Mouse (Mus musculus): Measurements from ENCODE around the gene Npy2r. TPM values are rescaled to one million over a fixed set of nuclear protein-coding genes. Genes with fewer than 3 reads are reported as not detected.

The Npy2r gene
- polyA plus RNA-seq (2015; fragmentation: Nextera tagmentation; extraction: Ambion mirVana): 0.22 and 0.35 TPM in 2 replicates

DNA sequence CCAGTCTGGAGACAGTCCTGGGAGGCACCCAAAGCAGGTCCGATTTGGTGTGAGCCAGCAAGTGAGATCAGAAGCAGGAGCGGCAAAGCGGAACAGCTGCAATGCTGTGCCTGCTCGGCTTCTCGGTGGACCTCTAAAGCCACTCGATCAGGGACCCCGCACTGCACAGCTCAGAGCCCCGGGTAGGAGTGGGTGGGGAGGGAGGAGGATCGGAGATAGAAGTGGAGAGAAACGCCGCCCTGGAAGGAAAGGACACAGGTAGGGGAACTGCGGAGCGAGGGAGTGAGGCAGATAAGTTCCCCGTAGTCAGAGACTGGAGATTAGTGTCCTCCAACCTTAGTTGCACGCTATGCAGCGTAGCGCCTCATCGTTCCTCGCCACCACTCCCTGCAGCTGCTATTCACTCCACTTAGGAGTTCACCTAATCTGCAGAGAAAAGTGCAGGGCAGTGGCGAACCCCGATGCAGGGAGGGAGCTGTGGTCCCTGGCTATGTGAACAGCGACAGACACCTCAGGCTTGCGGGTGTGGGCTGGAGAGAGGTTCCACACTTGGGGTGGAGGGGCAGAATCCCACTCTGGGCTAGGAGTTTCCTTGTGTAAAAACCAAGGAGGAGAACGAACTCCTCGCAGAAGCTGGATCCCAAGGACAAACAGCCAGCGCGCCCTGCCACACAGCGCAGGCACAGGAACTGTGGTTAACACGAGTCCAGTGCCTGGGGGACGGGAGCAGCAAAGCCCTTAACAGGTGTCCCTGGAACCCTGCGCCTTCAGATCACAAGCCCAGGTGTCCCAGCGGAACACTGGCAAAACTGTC, at the start of gene Npy2r:
Gene Npy2r, minus strand, starts transcription at position 177 of the 814 bp plus-strand sequence.

Other genes starting within 250 kb of the Npy2r start
- 1.6 and 1.9 TPM in 2 replicates for gene Map9, start 190.0 kb downstream of the Npy2r start, polyA plus RNA-seq (2015; fragmentation: Nextera tagmentation; extraction: Ambion mirVana)

All from skeletal muscle tissue, postnatal 0 days (tissue).